Mouse (Mus musculus) bone marrow, adult 2 months (tissue): ENCODE measurements around the gene Cyp2u1. TPM values are rescaled to one million over a fixed set of nuclear protein-coding genes. Genes with fewer than 3 reads are reported as not detected.
A peak's percentile ranks its signal among the peaks of the same experiment; 100 is the strongest.

Experiments used
- H3K27ac ChIP-seq: fragments of 200-500 bp; 2 replicates; pipeline ENCODE4 v1.5.1; 2012; ENCODE audit warnings: low read depth, mild to moderate bottlenecking, control low read depth, inconsistent platforms, low read length; ENCODE audit not compliant: control insufficient read depth, poor library complexity, insufficient read depth
- H3K4me1 ChIP-seq: fragments of 200-500 bp; 2 replicates; pipeline ENCODE4 v1.6.1; 2011; ENCODE audit warnings: low read length; ENCODE audit not compliant: control insufficient read depth, insufficient read depth
- H3K4me3 ChIP-seq: fragments of 200-500 bp; replicated peaks from 2 replicates; pipeline ENCODE3; 2011; ENCODE audit warnings: mild to moderate bottlenecking, low read depth, low read length, control low read depth; ENCODE audit not compliant: control insufficient read depth
- CTCF ChIP-seq: fragments of 200-500 bp; IDR thresholded peaks from 2 replicates; pipeline ENCODE4 v1.5.1; 2011; ENCODE audit warnings: low read length, control low read depth; ENCODE audit not compliant: control insufficient read depth, insufficient read depth
- POLR2A ChIP-seq: fragments of 200-500 bp; IDR thresholded peaks from 2 replicates; pipeline ENCODE4 v1.6.1; 2011; ENCODE audit warnings: low read depth, mild to moderate bottlenecking, control low read depth, low read length, borderline replicate concordance; ENCODE audit not compliant: control insufficient read depth
- WGBS: fragments of 180-500 bp; shearing (Covaris S2); methylation state at CpG from one replicate; pipeline ENCODE4 v1.1.7; 2018; 5-methylcytosine and 5-hydroxymethylcytosine counted together
- polyA plus RNA-seq: library from polyadenylated mRNA; stranded (reverse); fragments of >200 nt; gene quantifications from 2 replicates; pipeline ENCODE4 v1.2.4, GENCODE M21; 2011; ENCODE audit warnings: low replicate concordance; ENCODE audit not compliant: missing spikeins, insufficient read depth, insufficient read length

The Cyp2u1 gene
- 0.36 and 1.1 TPM in 2 replicates for polyA plus RNA-seq

DNA sequence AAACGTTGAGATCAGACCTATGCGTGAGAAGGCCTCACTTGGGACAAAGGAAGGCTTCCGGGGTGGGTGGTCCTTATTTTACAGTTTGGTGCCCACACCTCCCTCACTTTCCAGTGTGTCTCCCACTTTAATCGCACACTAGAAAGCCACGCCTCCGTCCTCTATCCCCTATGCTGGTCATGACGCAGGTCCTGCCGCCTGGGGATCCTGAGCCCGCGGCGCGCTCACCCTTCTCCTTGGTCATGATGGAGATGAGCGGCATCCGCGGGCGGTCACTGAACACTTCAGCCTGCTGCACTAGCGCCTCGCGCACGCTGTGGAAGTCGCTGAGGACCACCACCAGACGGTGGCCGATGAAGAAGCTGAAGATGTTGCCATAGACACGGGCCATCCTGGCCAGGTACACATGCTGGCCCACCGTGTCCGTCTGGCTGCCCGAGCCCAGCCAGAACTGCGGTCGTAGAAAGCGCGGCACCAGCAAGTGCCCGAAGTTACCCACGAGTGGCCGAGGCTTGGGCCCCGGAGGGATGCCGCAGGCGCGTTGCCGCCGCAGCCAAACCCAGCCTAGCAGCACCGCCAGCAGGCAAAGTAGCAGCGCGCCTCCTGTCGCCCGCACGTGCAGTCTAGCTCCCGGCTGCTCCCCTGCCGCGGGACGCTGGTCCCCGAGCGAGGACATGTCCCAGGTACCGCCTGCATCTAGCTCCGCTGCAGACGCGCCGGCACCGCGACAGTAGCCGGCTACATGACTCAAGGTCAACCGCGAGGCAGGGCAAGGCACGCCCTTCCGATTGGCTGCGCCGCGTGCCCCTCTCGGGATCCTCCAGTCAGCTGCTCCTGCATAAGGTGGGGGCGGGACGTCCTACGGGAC lies at the start of gene Cyp2u1:
TSS of gene Cyp2u1 (minus strand) at position 776 of the 868 bp plus-strand sequence.
- 3% methylated on average over 71 of the region's 71 CpGs for WGBS
- Histone ChIP-seq H3K4me3 (peak within 1 kb of the TSS; percentile 66), H3K4me1 (no peaks in the 10 kb centered on the region), H3K27ac (no peak within 1 kb of the TSS; the same call in 1 of the 2 replicates)
- TF ChIP-seq POLR2A (peak; percentile 36; the same call in 1 of the 2 replicates), CTCF (no peak)

DNA sequence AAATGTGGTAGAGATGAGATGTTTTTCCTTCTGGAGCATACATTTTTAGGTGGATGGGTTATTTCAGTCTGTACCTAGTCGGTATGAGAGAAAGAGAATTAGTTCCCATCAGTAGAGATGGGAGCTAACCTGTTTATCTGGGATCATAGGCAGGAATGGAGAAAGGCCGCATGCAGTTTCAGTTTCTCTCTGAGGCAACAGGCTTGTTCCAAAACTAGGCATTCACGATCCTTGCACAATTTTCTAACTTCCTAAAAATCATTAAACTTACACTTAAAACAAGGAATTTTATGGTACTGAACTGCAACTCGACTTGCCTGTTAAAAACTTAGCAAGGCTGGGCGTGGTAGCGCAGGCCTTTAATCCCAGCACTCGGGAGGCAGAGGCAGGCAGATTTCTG lies 47.5 kb upstream of the Cyp2u1 start:
- no peak overlapping the region for H3K27ac ChIP-seq
- no peak overlapping the region for H3K4me3 ChIP-seq
- H3K4me1 ChIP-seq = peaks cover 2% of the 10 kb centered on the region; the same call in 1 of the 2 replicates
- no peak for TF ChIP-seq POLR2A
- no peak for TF ChIP-seq CTCF
- 57% methylated on average over 7 of the region's 7 CpGs for WGBS

GRCm38 (mm10) chr3:131349013-131349412 lies 46.0 kb upstream of the Cyp2u1 start:
- no peak for TF ChIP-seq CTCF
- no peak for TF ChIP-seq POLR2A

GRCm38 (mm10) chr3:131348579-131348950 lies 45.5 kb upstream of the Cyp2u1 start:
- Histone ChIP-seq H3K27ac (no peak overlapping the region), H3K4me1 (peaks cover 2% of the 10 kb centered on the region; the same call in 1 of the 2 replicates), H3K4me3 (no peak overlapping the region)
- no peak for TF ChIP-seq POLR2A
- TF ChIP-seq CTCF = no peak
- WGBS = 71% methylated on average over 3 of the region's 3 CpGs

More at GRCm38 (mm10) chr3:131349013-131349412, 46.0 kb upstream of the Cyp2u1 start:
- WGBS = 88% methylated on average over 6 of the region's 6 CpGs
- H3K4me3 ChIP-seq = no peak overlapping the region
- H3K27ac ChIP-seq = no peak overlapping the region
- peaks cover 2% of the 10 kb centered on the region; the same call in 1 of the 2 replicates for H3K4me1 ChIP-seq

GRCm38 (mm10) chr3:131347831-131348578 lies 45.0 kb upstream of the Cyp2u1 start:
- peaks cover 2% of the 10 kb centered on the region; the same call in 1 of the 2 replicates for H3K4me1 ChIP-seq
- WGBS = 60% methylated on average over 6 of the region's 6 CpGs
- no peak overlapping the region for H3K4me3 ChIP-seq
- TF ChIP-seq POLR2A = no peak
- TF ChIP-seq CTCF = peak; percentile 83
- H3K27ac ChIP-seq = no peak overlapping the region

DNA sequence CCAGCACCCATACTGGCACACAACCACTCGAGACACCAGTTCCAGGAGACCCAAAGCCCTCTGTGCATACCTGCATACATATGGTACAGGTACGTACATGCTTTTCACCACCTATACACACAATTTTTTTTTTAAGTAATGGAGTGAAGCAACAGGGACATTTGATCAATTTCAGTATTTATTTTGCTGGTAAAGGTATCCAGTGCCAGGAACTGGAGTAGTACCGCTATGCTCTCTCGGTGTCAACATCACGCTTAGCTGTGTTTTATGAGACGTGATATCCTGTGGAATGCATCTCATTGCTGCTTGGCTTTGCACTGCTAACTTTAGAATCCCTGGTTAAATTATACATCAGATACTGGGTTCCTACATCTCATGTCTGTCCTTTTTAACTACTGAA lies 42.9 kb upstream of the Cyp2u1 start:
- no peak for TF ChIP-seq CTCF
- TF ChIP-seq POLR2A = no peak
- Histone ChIP-seq H3K27ac (no peak overlapping the region), H3K4me3 (no peak overlapping the region), H3K4me1 (no peaks in the 10 kb centered on the region)
- WGBS = 90% methylated on average over 6 of the region's 6 CpGs

DNA sequence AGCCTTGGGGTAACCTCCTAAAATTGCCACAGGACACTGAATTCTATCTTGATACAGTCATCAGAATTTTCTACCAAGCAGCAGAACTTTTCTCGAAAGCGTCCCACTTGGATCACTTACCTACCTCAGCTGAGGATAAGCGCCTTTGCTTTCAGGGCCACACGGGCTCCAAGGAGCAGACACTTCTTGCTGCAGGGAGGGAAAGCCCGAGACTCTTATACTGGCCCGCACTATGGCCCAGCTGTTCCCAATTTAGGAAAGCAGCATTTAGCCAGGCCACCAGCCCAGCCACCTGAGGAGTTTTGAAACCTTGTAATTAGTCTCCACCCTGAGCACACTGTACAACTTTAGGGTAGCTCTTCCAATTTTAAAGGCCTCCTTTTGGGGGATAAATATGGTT lies 40.3 kb upstream of the Cyp2u1 start:
- Histone ChIP-seq H3K4me1 (no peaks in the 10 kb centered on the region), H3K4me3 (no peak overlapping the region), H3K27ac (no peak overlapping the region)
- no peak for TF ChIP-seq CTCF
- no peak for TF ChIP-seq POLR2A
- 94% methylated on average over 6 of the region's 6 CpGs for WGBS

DNA sequence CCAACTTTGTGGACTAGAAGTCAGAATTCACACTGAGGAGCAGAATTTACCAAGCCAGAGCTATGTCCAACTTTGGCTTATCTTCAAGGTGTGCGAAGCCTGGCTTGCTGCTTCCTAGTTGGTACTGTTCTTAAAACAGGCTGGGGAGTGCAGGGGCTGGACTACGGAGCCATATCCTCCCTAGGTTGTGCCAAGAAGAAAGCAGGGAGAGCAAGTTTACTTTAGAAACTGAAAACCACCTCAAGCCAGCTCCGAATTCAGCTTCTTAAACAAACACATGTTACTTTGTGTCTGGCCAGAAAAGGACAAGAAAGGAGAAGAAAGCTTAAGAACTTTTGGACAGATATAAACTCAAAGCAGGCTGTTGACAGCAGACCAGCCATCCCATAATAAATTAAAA lies 37.9 kb upstream of the Cyp2u1 start:
- no peak overlapping the region for H3K4me3 ChIP-seq
- 81% methylated on average over 3 of the region's 3 CpGs for WGBS
- TF ChIP-seq CTCF = no peak
- TF ChIP-seq POLR2A = no peak

More for the DNA sequence above, 37.9 kb upstream of the Cyp2u1 start:
- H3K4me1 ChIP-seq = no peaks in the 10 kb centered on the region
- no peak overlapping the region for H3K27ac ChIP-seq
